ENCODE assay signal across 25 mouse cellular contexts in genomic region chr19:27672679-27673190, GRCm38 (mm10).
DNase-seq lines count a peak whose midpoint lies in the region; ATAC-seq lines count a peak whose summit lies in the region.
"Had no signal": no experiment of that assay in that cellular context is flagged by ENCODE, and none has a peak within 500 bp of the region (broad histone marks: within the 10 kb centered on the region; RNA-seq: fewer than 3 reads in every experiment).

No protein-coding gene starts in this region.

- ATAC-seq in liver, embryonic 16.5 days (ENCODE audit: low read depth): peak; percentile 45
- ATAC-seq in liver, embryonic 12.5 days: no peak
- ATAC-seq: activated CD4-positive, CD25-positive, alpha-beta regulatory T cell, adult 4 months; forebrain, embryonic 13.5 days; forebrain, embryonic 16.5 days had no signal

- whole genome bisulfite sequencing in liver, embryonic 16.5 days (ENCODE audit: insufficient replicate concordance): 53% methylated on average over 2 of the region's 2 CpGs
- WGBS in liver, embryonic 12.5 days (ENCODE audit: insufficient replicate concordance): 58% methylated on average over 2 of the region's 2 CpGs

- no peak overlapping the region for H3K27ac ChIP-seq in liver, embryonic 16.5 days (ENCODE audit: low read length)
- H3K27ac ChIP-seq in liver, embryonic 12.5 days: no peak overlapping the region
- H3K27ac ChIP-seq: forebrain, embryonic 10.5 days; forebrain, embryonic 13.5 days; hindbrain, embryonic 12.5 days; hindbrain, embryonic 15.5 days had no signal

- H3K4me2 ChIP-seq in liver, embryonic 16.5 days (ENCODE audit: low read depth, low read length): no peak overlapping the region
- H3K4me2 ChIP-seq in liver, embryonic 12.5 days: no peak overlapping the region
- H3K4me2 ChIP-seq: forebrain, embryonic 13.5 days; heart, embryonic 11.5 days; hindbrain, embryonic 12.5 days; hindbrain, embryonic 15.5 days had no signal

- peak; percentile 39 for DNase-seq in layer of hippocampus, adult 9-11 months
- DNase-seq in layer of hippocampus, adult 11-12 months (ENCODE audit: low spot score): no peak
- peak; percentile 12 for DNase-seq in right cerebral cortex, adult 18-20 months
- DNase-seq in right cerebral cortex, postnatal 25 days: no peak
- DNase-seq in urinary bladder, postnatal 25 days (ENCODE audit: low spot score): no peak
- DNase-seq in thymus, postnatal 36 days: no peak
- DNase-seq: adrenal gland, adult 8-10 months; adrenal gland, postnatal 25 days; B cell, adult 2 months; cerebellum, adult 18-20 months; cerebellum, adult 9-10 months; cerebellum, postnatal 14 days; gastrocnemius, postnatal 14 days; heart, adult 11 months had no signal

- no peak overlapping the region for H3K9ac ChIP-seq in liver, embryonic 16.5 days (ENCODE audit: low read depth, low read length)
- H3K9ac ChIP-seq in liver, embryonic 12.5 days: no peak overlapping the region
- H3K9ac ChIP-seq: forebrain, embryonic 13.5 days; hindbrain, embryonic 12.5 days; hindbrain, embryonic 15.5 days had no signal

- H3K9me3 ChIP-seq in liver, embryonic 16.5 days (replicated peaks; ENCODE audit: control insufficient read depth, low read length): no peaks in the 10 kb centered on the region
- no peaks in the 10 kb centered on the region for H3K9me3 ChIP-seq in liver, embryonic 12.5 days (replicated peaks)
- H3K9me3 ChIP-seq: forebrain, embryonic 10.5 days; forebrain, embryonic 13.5 days; G1E; hindbrain, embryonic 12.5 days; hindbrain, embryonic 15.5 days had no signal

- H3K4me3 ChIP-seq in liver, embryonic 16.5 days (ENCODE audit: low read depth, low read length): no peak overlapping the region
- H3K4me3 ChIP-seq in liver, embryonic 12.5 days: no peak overlapping the region
- H3K4me3 ChIP-seq: forebrain, embryonic 10.5 days; forebrain, embryonic 13.5 days; hindbrain, embryonic 12.5 days; hindbrain, embryonic 15.5 days had no signal

- no peaks in the 10 kb centered on the region for H3K4me1 ChIP-seq in liver, embryonic 16.5 days (ENCODE audit: control insufficient read depth, low read depth, low read length)
- no peaks in the 10 kb centered on the region for H3K4me1 ChIP-seq in liver, embryonic 12.5 days
- H3K4me1 ChIP-seq: forebrain, embryonic 10.5 days; forebrain, embryonic 13.5 days; hindbrain, embryonic 12.5 days; hindbrain, embryonic 15.5 days had no signal

- H3K36me3 ChIP-seq in liver, embryonic 16.5 days (ENCODE audit: control insufficient read depth, insufficient read depth): no peaks in the 10 kb centered on the region
- no peaks in the 10 kb centered on the region for H3K36me3 ChIP-seq in liver, embryonic 12.5 days
- H3K36me3 ChIP-seq: forebrain, embryonic 10.5 days; G1E; hindbrain, embryonic 12.5 days; hindbrain, embryonic 15.5 days had no signal

- no peaks in the 10 kb centered on the region for H3K27me3 ChIP-seq in liver, embryonic 16.5 days (ENCODE audit: control insufficient read depth, insufficient read depth, low read depth, low read length)
- H3K27me3 ChIP-seq in liver, embryonic 12.5 days (replicated peaks): no peaks in the 10 kb centered on the region
- H3K27me3 ChIP-seq: CH12.LX; forebrain, embryonic 13.5 days; hindbrain, embryonic 12.5 days; hindbrain, embryonic 15.5 days had no signal

Comparison
In these comparisons a context has a peak if more than half of its experiments do, and no peak if none do; other contexts are left out.
1. DNase-seq: peak in layer of hippocampus, adult 9-11 months (single experiment) and right cerebral cortex, adult 18-20 months (single experiment); none in layer of hippocampus, adult 11-12 months (single experiment), right cerebral cortex, postnatal 25 days (single experiment), urinary bladder, postnatal 25 days (single experiment) and thymus, postnatal 36 days (0 of 2).